Mouse (Mus musculus) neural tube, embryonic 11.5 days (tissue): ENCODE results near the gene Ptf1a. TPM values are rescaled to one million over a fixed set of nuclear protein-coding genes. Genes with fewer than 3 reads are reported as not detected.

Experiments used
- ATAC-seq: fragments of 200-750 bp; cut with Nextera tagmentation; 2 replicates; pipeline ENCODE4 v1.8.0; 2017; ENCODE audit warnings: moderate number of reproducible peaks, mild to moderate bottlenecking, moderate TSS enrichment, moderate library complexity; ENCODE audit not compliant: insufficient read depth, low FRiP score, low TSS enrichment
- DNase-seq: peaks from one replicate; pipeline ENCODE4 v3.0.0-alpha.2; 2015; ENCODE audit warnings: low spot score
- H3K27ac ChIP-seq: fragments of 300-500 bp; sonication (generic); 2 replicates; pipeline ENCODE4 v1.5.1; 2014; ENCODE audit warnings: low read depth, mild to moderate bottlenecking, low read length
- H3K27me3 ChIP-seq: fragments of 300-500 bp; sonication (generic); 2 replicates; pipeline ENCODE4 v1.6.1; 2014; ENCODE audit warnings: mild to moderate bottlenecking, low read length, mixed read lengths; ENCODE audit not compliant: control insufficient read depth, insufficient read depth
- H3K36me3 ChIP-seq: fragments of 300-500 bp; sonication (generic); 2 replicates; pipeline ENCODE4 v1.6.1; 2014; ENCODE audit warnings: mild to moderate bottlenecking, low read length, moderate library complexity, mixed read lengths; ENCODE audit not compliant: control insufficient read depth, insufficient read depth
- H3K4me1 ChIP-seq: fragments of 300-500 bp; sonication (generic); 2 replicates; pipeline ENCODE4 v1.6.1; 2014; ENCODE audit warnings: low read length, mixed read lengths; ENCODE audit not compliant: control insufficient read depth, insufficient read depth
- H3K4me2 ChIP-seq: fragments of 300-500 bp; sonication (generic); 2 replicates; pipeline ENCODE4 v1.6.1; 2014; ENCODE audit warnings: low read depth, mild to moderate bottlenecking, moderate library complexity
- H3K4me3 ChIP-seq: fragments of 300-500 bp; sonication (generic); 2 replicates; pipeline ENCODE4 v1.5.1; 2014; ENCODE audit warnings: low read depth, low read length
- H3K9ac ChIP-seq: fragments of 300-500 bp; sonication (generic); 2 replicates; pipeline ENCODE4 v1.6.1; 2014; ENCODE audit warnings: mild to moderate bottlenecking, low read length
- H3K9me3 ChIP-seq: fragments of 300-500 bp; sonication (generic); 2 replicates; pipeline ENCODE4 v1.6.1; 2016; ENCODE audit warnings: low read length; ENCODE audit not compliant: control insufficient read depth
- WGBS: fragments of 180-500 bp; shearing (Covaris S2); extraction: QIAGEN DNeasy Blood & Tissue Kit; methylation state at CpG from one replicate; pipeline ENCODE4 v1.1.7; 2014; 5-methylcytosine and 5-hydroxymethylcytosine counted together
- polyA plus RNA-seq: library from polyadenylated mRNA; unstranded; fragments of >200 nt; fragmentation: Nextera tagmentation; extraction: Ambion mirVana; gene quantifications from 2 replicates; pipeline ENCODE4 v1.2.1, GENCODE M21; 2014

Ptf1a gene
- 13.0 and 13.6 TPM in 2 replicates for polyA plus RNA-seq

- peak within 1 kb of the TSS; percentile 50 for H3K4me2 ChIP-seq
- H3K27me3 ChIP-seq, result peaks cover 88% of the 10 kb centered on the region
- ATAC-seq, result peak; percentile 72
- H3K27ac ChIP-seq, result no peak within 1 kb of the TSS
- no peaks in the 10 kb centered on the region for H3K9me3 ChIP-seq
- DNase-seq, result peak; percentile 78
- under 1% methylated on average over 53 of the region's 53 CpGs for WGBS
- peak within 1 kb of the TSS; percentile 46 for H3K9ac ChIP-seq
- no peaks in the 10 kb centered on the region for H3K36me3 ChIP-seq
- peak within 1 kb of the TSS; percentile 41 for H3K4me3 ChIP-seq
- 0 out of 2 replicates have a peak, but pooled peaks cover 13% of the 10 kb centered on the region for H3K4me1 ChIP-seq
Measured at GRCm38 (mm10) chr2:19444931-19445831, at the start of gene Ptf1a. TSS of gene Ptf1a (plus strand) at chr2:19445663.

- no peak overlapping the region for H3K4me2 ChIP-seq
- ATAC-seq (no peak), DNase-seq (no peak)
- H3K27ac ChIP-seq, result no peak overlapping the region
- no peaks in the 10 kb centered on the region for H3K4me1 ChIP-seq
- H3K27me3 ChIP-seq, result no peaks in the 10 kb centered on the region
- 89% methylated on average over 5 of the region's 5 CpGs for WGBS
- no peaks in the 10 kb centered on the region for H3K36me3 ChIP-seq
- no peak overlapping the region for H3K4me3 ChIP-seq
- no peaks in the 10 kb centered on the region for H3K9me3 ChIP-seq
- H3K9ac ChIP-seq, result no peak overlapping the region
Measured at GRCm38 (mm10) chr2:19405409-19405808, 40.1 kb upstream of the Ptf1a start.

GRCm38 (mm10) chr2:19406531-19406930 lies 38.9 kb upstream of the Ptf1a start:
- no peaks in the 10 kb centered on the region for H3K9me3 ChIP-seq
- no peak overlapping the region for H3K4me3 ChIP-seq
- ATAC-seq, result no peak
- no peaks in the 10 kb centered on the region for H3K27me3 ChIP-seq
- H3K4me2 ChIP-seq, result no peak overlapping the region
- DNase-seq, result no peak
- H3K27ac ChIP-seq, result no peak overlapping the region
- WGBS, result 65% methylated on average over 3 of the region's 3 CpGs
- no peaks in the 10 kb centered on the region for H3K4me1 ChIP-seq
- no peaks in the 10 kb centered on the region for H3K36me3 ChIP-seq
- no peak overlapping the region for H3K9ac ChIP-seq

- H3K4me1 ChIP-seq, result no peaks in the 10 kb centered on the region
- no peak overlapping the region for H3K9ac ChIP-seq
- WGBS, result 22% methylated on average over 19 of the region's 19 CpGs
- H3K36me3 ChIP-seq, result no peaks in the 10 kb centered on the region
- no peaks in the 10 kb centered on the region for H3K27me3 ChIP-seq
- peak; percentile 73 for DNase-seq
- H3K4me2 ChIP-seq, result peak overlapping the region; percentile 37
- H3K27ac ChIP-seq, result no peak overlapping the region
- peak; percentile 60 for ATAC-seq
- H3K9me3 ChIP-seq, result no peaks in the 10 kb centered on the region
- no peak overlapping the region for H3K4me3 ChIP-seq
Measured at GRCm38 (mm10) chr2:19414222-19414965, 31.1 kb upstream of the Ptf1a start.

- no peak overlapping the region for H3K9ac ChIP-seq
- no peaks in the 10 kb centered on the region for H3K36me3 ChIP-seq
- DNase-seq (peak; percentile 45), ATAC-seq (peak; percentile 54)
- no peaks in the 10 kb centered on the region for H3K9me3 ChIP-seq
- H3K4me1 ChIP-seq, result no peaks in the 10 kb centered on the region
- no peak overlapping the region for H3K4me3 ChIP-seq
- 2% methylated on average over 6 of the region's 6 CpGs for WGBS
- H3K4me2 ChIP-seq, result peak overlapping the region; percentile 37
- no peaks in the 10 kb centered on the region for H3K27me3 ChIP-seq
- H3K27ac ChIP-seq, result no peak overlapping the region
Measured at GRCm38 (mm10) chr2:19415063-19415521, 30.4 kb upstream of the Ptf1a start.

GRCm38 (mm10) chr2:19416066-19416465 lies 29.4 kb upstream of the Ptf1a start:
- 76% methylated on average over 6 of the region's 6 CpGs for WGBS
- no peak overlapping the region for H3K9ac ChIP-seq
- ATAC-seq, result no peak
- H3K4me3 ChIP-seq, result no peak overlapping the region
- no peak overlapping the region for H3K4me2 ChIP-seq
- H3K4me1 ChIP-seq, result no peaks in the 10 kb centered on the region
- no peaks in the 10 kb centered on the region for H3K36me3 ChIP-seq
- H3K27me3 ChIP-seq, result no peaks in the 10 kb centered on the region
- no peaks in the 10 kb centered on the region for H3K9me3 ChIP-seq
- no peak for DNase-seq
- no peak overlapping the region for H3K27ac ChIP-seq

GRCm38 (mm10) chr2:19419686-19420345 lies 25.6 kb upstream of the Ptf1a start:
- 71% methylated on average over 1 of the region's 1 CpGs for WGBS
- no peak overlapping the region for H3K4me3 ChIP-seq
- H3K9ac ChIP-seq, result no peak overlapping the region
- H3K27me3 ChIP-seq, result no peaks in the 10 kb centered on the region
- no peak overlapping the region for H3K4me2 ChIP-seq
- H3K9me3 ChIP-seq, result no peaks in the 10 kb centered on the region
- no peaks in the 10 kb centered on the region for H3K36me3 ChIP-seq
- DNase-seq, result no peak
- ATAC-seq, result no peak
- H3K27ac ChIP-seq, result no peak overlapping the region
- H3K4me1 ChIP-seq, result no peaks in the 10 kb centered on the region

GRCm38 (mm10) chr2:19422226-19422625 lies 23.2 kb upstream of the Ptf1a start:
- Histone ChIP-seq H3K36me3 (no peaks in the 10 kb centered on the region), H3K4me2 (no peak overlapping the region), H3K4me3 (no peak overlapping the region), H3K4me1 (no peaks in the 10 kb centered on the region), H3K27ac (no peak overlapping the region), H3K27me3 (peaks cover 8% of the 10 kb centered on the region; the same call in 1 of the 2 replicates), H3K9ac (no peak overlapping the region), H3K9me3 (no peaks in the 10 kb centered on the region)
- DNase-seq (no peak), ATAC-seq (no peak)
